Mouse (Mus musculus) liver, adult 2 months (tissue): ENCODE measurements around the gene Uqcrq.

ENCODE experiments used
- CTCF ChIP-seq: fragments of 200-500 bp; IDR thresholded peaks from 2 replicates; pipeline ENCODE4 v1.5.1; 2011; ENCODE audit warnings: low read depth, low read length, control low read depth
- POLR2A ChIP-seq: fragments of 200-500 bp; IDR thresholded peaks from 2 replicates; pipeline ENCODE4 v1.6.1; 2011; ENCODE audit warnings: low read length, control low read depth; ENCODE audit not compliant: insufficient read depth; ENCODE audit errors: extremely low read depth

GRCm38 (mm10) chr11:53429182-53429581 lies 1.4 kb downstream of the Uqcrq start:
- TF ChIP-seq POLR2A (no peak), CTCF (no peak)
